Mouse (Mus musculus): ENCODE measurements around the gene Csrp2. TPM values are rescaled to one million over a fixed set of nuclear protein-coding genes. Genes with fewer than 3 reads are reported as not detected.

The Csrp2 gene
- polyA plus RNA-seq, 1 experiment from 2014 or later = 290 TPM

DNA sequence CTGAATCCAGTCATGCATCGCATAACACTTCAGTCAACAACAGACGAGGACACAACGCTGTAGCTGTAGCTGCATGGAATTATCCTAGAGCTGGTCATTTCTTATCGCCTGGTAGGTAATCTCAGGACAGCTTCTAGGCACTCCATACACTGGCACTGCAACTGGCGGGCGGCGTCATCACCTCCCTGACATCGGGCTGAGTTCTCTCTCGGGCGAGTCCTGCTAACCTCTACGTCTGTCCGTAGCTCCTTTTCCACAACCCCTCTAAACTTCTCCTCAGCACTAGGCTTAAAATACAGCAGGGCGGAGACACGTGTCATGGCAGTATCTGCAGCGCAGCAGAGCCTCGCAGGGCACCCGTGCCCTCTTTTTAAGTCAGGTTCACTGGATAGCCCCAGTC is 67.1 kb downstream of the Csrp2 start:
- 95% methylated on average over 17 of the region's 17 CpGs for WGBS
- no peak for DNase-seq (ENCODE audit: low spot score)
- Histone ChIP-seq H3K27ac (replicated peaks) (no peak overlapping the region), H3K27me3 (replicated peaks; ENCODE audit: low read depth, poor library complexity, severe bottlenecking) (no peaks in the 10 kb centered on the region), H3K36me3 (replicated peaks) (peaks cover 9% of the 10 kb centered on the region), H3K4me1 (peaks cover 8% of the 10 kb centered on the region), H3K4me3 (no peak overlapping the region), H3K9me3 (no peaks in the 10 kb centered on the region)

Other genes with a start within 250 kb of the Csrp2 start
- 41.9 and 42.4 TPM in 2 replicates for gene E2f7, start 174.3 kb upstream of the Csrp2 start, polyA plus RNA-seq (2016; fragmentation: Nextera tagmentation; extraction: Ambion mirVana)
- 28.1 and 29.3 TPM in 2 replicates for gene Zdhhc17, start 90.4 kb downstream of the Csrp2 start, polyA plus RNA-seq (2016; fragmentation: Nextera tagmentation; extraction: Ambion mirVana)
- gene Osbpl8, start 245.0 kb downstream of the Csrp2 start, polyA plus RNA-seq (2016; fragmentation: Nextera tagmentation; extraction: Ambion mirVana) = 9.3 and 9.4 TPM in 2 replicates

Measured in embryonic facial prominence, embryonic 10.5 days (tissue).